Mouse (Mus musculus) intestine, embryonic 16.5 days (tissue): ENCODE results near the gene C1qtnf9. TPM values are rescaled to one million over a fixed set of nuclear protein-coding genes. Genes with fewer than 3 reads are reported as not detected.

ENCODE experiments used
- ATAC-seq: fragments of 200-750 bp; cut with Nextera tagmentation; 2 replicates; pipeline ENCODE4 v1.8.0; 2017; ENCODE audit warnings: moderate TSS enrichment, moderate library complexity
- H3K27ac ChIP-seq: fragments of 300-500 bp; sonication (generic); 2 replicates; pipeline ENCODE4 v1.5.1; 2014; ENCODE audit warnings: mild to moderate bottlenecking, low read length
- H3K27me3 ChIP-seq: fragments of 300-500 bp; sonication (generic); replicated peaks from 2 replicates; pipeline ENCODE4 v1.6.1; 2014; ENCODE audit warnings: low read length, control low read depth, mixed read lengths; ENCODE audit not compliant: control insufficient read depth, insufficient read depth
- H3K36me3 ChIP-seq: fragments of 300-500 bp; sonication (generic); 2 replicates; pipeline ENCODE4 v1.6.1; 2014; ENCODE audit warnings: low read length, control low read depth; ENCODE audit not compliant: control insufficient read depth, insufficient read depth
- H3K4me1 ChIP-seq: fragments of 300-500 bp; sonication (generic); 2 replicates; pipeline ENCODE4 v1.6.1; 2014; ENCODE audit warnings: low read length, control low read depth, mixed read lengths; ENCODE audit not compliant: control insufficient read depth, insufficient read depth
- H3K4me2 ChIP-seq: fragments of 300-500 bp; sonication (generic); 2 replicates; pipeline ENCODE4 v1.6.1; 2014; ENCODE audit warnings: low read depth, low read length, control low read depth
- H3K4me3 ChIP-seq: fragments of 300-500 bp; sonication (generic); 2 replicates; pipeline ENCODE4 v1.5.1; 2014; ENCODE audit warnings: mild to moderate bottlenecking, low read length
- H3K9ac ChIP-seq: fragments of 300-500 bp; sonication (generic); 2 replicates; pipeline ENCODE4 v1.6.1; 2014; ENCODE audit warnings: low read depth, low read length
- H3K9me3 ChIP-seq: fragments of 300-500 bp; sonication (generic); 2 replicates; pipeline ENCODE4 v1.6.1; 2016; ENCODE audit warnings: low read length, control low read depth; ENCODE audit not compliant: control insufficient read depth
- WGBS: fragments of 180-500 bp; shearing (Covaris S2); extraction: QIAGEN DNeasy Blood & Tissue Kit; methylation state at CpG from one replicate; pipeline ENCODE4 v1.1.7; 2014; 5-methylcytosine and 5-hydroxymethylcytosine counted together
- polyA plus RNA-seq: library from polyadenylated mRNA; unstranded; fragments of >200 nt; fragmentation: Nextera tagmentation; extraction: Ambion mirVana; gene quantifications from 2 replicates; pipeline ENCODE4 v1.2.1, GENCODE M21; 2015

The C1qtnf9 gene
- 1.7 TPM in 2 replicates for polyA plus RNA-seq

- 60% methylated on average over 4 of the region's 4 CpGs for WGBS
- no peak for ATAC-seq
- no peaks in the 10 kb centered on the region for H3K9me3 ChIP-seq
Observed at GRCm38 (mm10) chr14:60767884-60768283, at the start of gene C1qtnf9. TSS of gene C1qtnf9 (plus strand) at chr14:60768134.

GRCm38 (mm10) chr14:60721304-60721703 lies 46.6 kb upstream of the C1qtnf9 start:
- H3K9ac ChIP-seq: no peak overlapping the region
- no peaks in the 10 kb centered on the region for H3K36me3 ChIP-seq
- peaks cover 6% of the 10 kb centered on the region; the same call in 1 of the 2 replicates for H3K4me1 ChIP-seq
- WGBS: 52% methylated on average over 8 of the region's 8 CpGs
- H3K4me2 ChIP-seq: no peak overlapping the region
- H3K27ac ChIP-seq: no peak overlapping the region
- no peaks in the 10 kb centered on the region for H3K27me3 ChIP-seq
- no peak for ATAC-seq
- H3K9me3 ChIP-seq: no peaks in the 10 kb centered on the region
- H3K4me3 ChIP-seq: no peak overlapping the region

More at GRCm38 (mm10) chr14:60767884-60768283, at the start of gene C1qtnf9:
- no peak within 1 kb of the TSS for H3K4me3 ChIP-seq
- no peak within 1 kb of the TSS for H3K4me2 ChIP-seq
- no peak within 1 kb of the TSS for H3K9ac ChIP-seq
- 0 out of 2 replicates have a peak, but pooled peaks cover 2% of the 10 kb centered on the region for H3K4me1 ChIP-seq
- H3K27ac ChIP-seq: no peak within 1 kb of the TSS
- H3K27me3 ChIP-seq: no peaks in the 10 kb centered on the region
- H3K36me3 ChIP-seq: no peaks in the 10 kb centered on the region

- no peak overlapping the region for H3K4me2 ChIP-seq
- no peak overlapping the region for H3K9ac ChIP-seq
- no peak for ATAC-seq
- 53% methylated on average over 3 of the region's 3 CpGs for WGBS
- H3K36me3 ChIP-seq: no peaks in the 10 kb centered on the region
- H3K4me1 ChIP-seq: peaks cover 6% of the 10 kb centered on the region; the same call in 1 of the 2 replicates
- no peaks in the 10 kb centered on the region for H3K27me3 ChIP-seq
- H3K9me3 ChIP-seq: no peaks in the 10 kb centered on the region
- H3K27ac ChIP-seq: no peak overlapping the region
- H3K4me3 ChIP-seq: no peak overlapping the region
Observed at GRCm38 (mm10) chr14:60721938-60722337, 46.0 kb upstream of the C1qtnf9 start.

- H3K36me3 ChIP-seq: no peaks in the 10 kb centered on the region
- peaks cover 13% of the 10 kb centered on the region for H3K4me1 ChIP-seq
- H3K4me3 ChIP-seq: no peak overlapping the region
- H3K4me2 ChIP-seq: no peak overlapping the region
- 55% methylated on average over 6 of the region's 6 CpGs for WGBS
- peak; percentile 38; the same call in 1 of the 2 replicates for ATAC-seq
- H3K9me3 ChIP-seq: no peaks in the 10 kb centered on the region
- no peaks in the 10 kb centered on the region for H3K27me3 ChIP-seq
- H3K27ac ChIP-seq: no peak overlapping the region
- H3K9ac ChIP-seq: no peak overlapping the region
Observed at GRCm38 (mm10) chr14:60726091-60726490, 41.8 kb upstream of the C1qtnf9 start.

- Histone ChIP-seq H3K4me3 (no peak overlapping the region), H3K4me1 (peaks cover 13% of the 10 kb centered on the region), H3K4me2 (no peak overlapping the region), H3K9ac (no peak overlapping the region), H3K27me3 (no peaks in the 10 kb centered on the region), H3K36me3 (no peaks in the 10 kb centered on the region), H3K27ac (no peak overlapping the region), H3K9me3 (no peaks in the 10 kb centered on the region)
- WGBS: 55% methylated on average over 4 of the region's 4 CpGs
- ATAC-seq: peak; percentile 24
Observed at GRCm38 (mm10) chr14:60727130-60727529, 40.8 kb upstream of the C1qtnf9 start.

- H3K9ac ChIP-seq: no peak overlapping the region
- H3K27me3 ChIP-seq: no peaks in the 10 kb centered on the region
- H3K27ac ChIP-seq: no peak overlapping the region
- no peak for ATAC-seq
- WGBS: 49% methylated on average over 6 of the region's 6 CpGs
- H3K36me3 ChIP-seq: no peaks in the 10 kb centered on the region
- no peaks in the 10 kb centered on the region for H3K9me3 ChIP-seq
- no peak overlapping the region for H3K4me2 ChIP-seq
- H3K4me1 ChIP-seq: peaks cover 39% of the 10 kb centered on the region
- no peak overlapping the region for H3K4me3 ChIP-seq
Observed at GRCm38 (mm10) chr14:60732081-60732480, 35.9 kb upstream of the C1qtnf9 start.

GRCm38 (mm10) chr14:60732787-60733186 lies 35.1 kb upstream of the C1qtnf9 start:
- ATAC-seq: no peak
- Histone ChIP-seq H3K36me3 (no peaks in the 10 kb centered on the region), H3K4me3 (peak overlapping the region; percentile 29), H3K9me3 (no peaks in the 10 kb centered on the region), H3K27ac (peak overlapping the region; percentile 73), H3K9ac (peak overlapping the region; percentile 55), H3K27me3 (no peaks in the 10 kb centered on the region), H3K4me2 (peak overlapping the region; percentile 47), H3K4me1 (peaks cover 40% of the 10 kb centered on the region)
- 26% methylated on average over 16 of the region's 16 CpGs for WGBS

- H3K27me3 ChIP-seq: no peaks in the 10 kb centered on the region
- H3K9ac ChIP-seq: 0 out of 2 replicates have a peak overlapping the region, but pooled peaks have one; percentile 31
- 63% methylated on average over 4 of the region's 4 CpGs for WGBS
- peak overlapping the region; percentile 73 for H3K27ac ChIP-seq
- H3K9me3 ChIP-seq: no peaks in the 10 kb centered on the region
- H3K4me1 ChIP-seq: peaks cover 41% of the 10 kb centered on the region
- H3K4me2 ChIP-seq: peak overlapping the region; percentile 47; the same call in 1 of the 2 replicates
- ATAC-seq: no peak
- H3K4me3 ChIP-seq: peak overlapping the region; percentile 29; the same call in 1 of the 2 replicates
- H3K36me3 ChIP-seq: no peaks in the 10 kb centered on the region
Observed at GRCm38 (mm10) chr14:60733706-60734105, 34.2 kb upstream of the C1qtnf9 start.

GRCm38 (mm10) chr14:60735206-60735605 lies 32.7 kb upstream of the C1qtnf9 start:
- no peak for ATAC-seq
- Histone ChIP-seq H3K9me3 (no peaks in the 10 kb centered on the region), H3K4me2 (no peak overlapping the region), H3K27ac (peak overlapping the region; percentile 41; the same call in 1 of the 2 replicates), H3K4me3 (no peak overlapping the region), H3K36me3 (no peaks in the 10 kb centered on the region), H3K9ac (no peak overlapping the region), H3K27me3 (no peaks in the 10 kb centered on the region), H3K4me1 (peaks cover 47% of the 10 kb centered on the region)
- 59% methylated on average over 5 of the region's 5 CpGs for WGBS
